Mouse (Mus musculus): ENCODE measurements around the gene Zfp37.
"Not testable (repeated sequence)": the region's sequence is repeated elsewhere in the genome, so short reads cannot be mapped to it uniquely, and the experiment has no call there.

Gene Zfp37

DNA sequence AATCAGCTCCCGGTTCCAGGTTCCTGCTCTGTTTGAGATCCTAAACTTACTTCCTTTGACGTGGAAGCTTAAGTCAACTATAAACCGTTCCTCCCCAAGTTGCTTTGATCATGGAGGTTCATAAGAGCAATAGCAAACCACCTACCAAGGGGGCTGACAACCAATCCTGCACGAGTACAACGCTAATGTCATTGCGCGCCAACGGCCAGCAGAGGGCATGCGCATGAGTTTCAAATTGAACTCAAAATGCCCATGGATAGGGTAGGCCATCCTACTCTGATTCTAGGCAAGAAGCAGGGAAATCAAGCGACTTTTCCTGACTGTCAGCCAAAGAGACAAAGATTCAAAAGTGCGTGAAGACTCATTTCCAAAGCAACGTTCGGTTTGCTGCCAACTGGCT lies at the start of gene Zfp37:
Gene Zfp37, minus strand, starts transcription at position 279 of the 400 bp plus-strand sequence.
- no peak for DNase-seq (ENCODE audit: low read depth, low spot score)

DNA sequence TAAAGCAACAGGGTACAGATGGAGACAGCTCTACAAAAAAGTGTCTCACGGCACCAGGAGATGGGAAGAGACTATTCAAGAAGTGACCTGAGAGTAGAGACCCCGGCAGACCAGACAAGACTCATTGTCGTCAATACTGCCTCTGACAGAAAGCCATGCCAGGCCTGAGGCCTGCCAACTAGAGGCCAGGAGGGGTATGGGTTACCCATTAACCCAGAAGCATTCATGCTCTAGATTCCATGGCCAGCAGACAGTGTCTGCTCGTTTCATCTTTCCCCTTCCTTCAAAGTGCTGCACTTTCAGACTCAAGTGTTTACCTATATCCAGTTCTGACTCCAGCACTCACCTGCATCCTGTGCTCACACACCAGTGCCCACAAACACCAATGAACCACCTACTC lies 47.2 kb upstream of the Zfp37 start:
- DNase-seq (ENCODE audit: low read depth, low spot score): no peak

GRCm38 (mm10) chr4:62277222-62277621 lies 46.4 kb upstream of the Zfp37 start:
- DNase-seq (ENCODE audit: low read depth, low spot score): no peak

GRCm38 (mm10) chr4:62276642-62277041 lies 45.8 kb upstream of the Zfp37 start:
- no peak for DNase-seq (ENCODE audit: low read depth, low spot score)

- DNase-seq (ENCODE audit: low read depth, low spot score): no peak
Measured at GRCm38 (mm10) chr4:62274841-62275536, 44.1 kb upstream of the Zfp37 start.

- DNase-seq (ENCODE audit: low read depth, low spot score): no peak
Measured at GRCm38 (mm10) chr4:62273916-62274315, 43.1 kb upstream of the Zfp37 start.

DNA sequence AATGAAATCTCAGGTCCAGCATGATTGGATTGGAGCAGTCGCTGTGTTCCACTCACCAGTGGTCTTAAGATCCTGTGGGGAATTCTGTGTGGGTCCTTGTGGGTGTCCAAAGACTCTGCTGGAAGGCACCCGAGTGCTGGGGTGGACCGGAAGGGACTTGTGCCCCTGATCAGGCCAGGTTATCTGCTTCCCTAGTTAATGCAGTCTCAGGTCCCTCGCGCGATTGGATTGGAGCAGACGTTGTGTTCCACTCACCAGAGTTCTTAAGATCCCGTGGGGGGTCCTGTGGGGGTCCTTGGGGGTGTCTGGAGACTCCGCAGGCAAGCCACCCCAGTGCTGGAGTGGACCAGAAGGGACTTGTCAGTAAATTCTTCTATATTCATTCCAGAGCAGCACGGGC lies 41.8 kb upstream of the Zfp37 start:
- DNase-seq (ENCODE audit: low read depth, low spot score): no peak

DNA sequence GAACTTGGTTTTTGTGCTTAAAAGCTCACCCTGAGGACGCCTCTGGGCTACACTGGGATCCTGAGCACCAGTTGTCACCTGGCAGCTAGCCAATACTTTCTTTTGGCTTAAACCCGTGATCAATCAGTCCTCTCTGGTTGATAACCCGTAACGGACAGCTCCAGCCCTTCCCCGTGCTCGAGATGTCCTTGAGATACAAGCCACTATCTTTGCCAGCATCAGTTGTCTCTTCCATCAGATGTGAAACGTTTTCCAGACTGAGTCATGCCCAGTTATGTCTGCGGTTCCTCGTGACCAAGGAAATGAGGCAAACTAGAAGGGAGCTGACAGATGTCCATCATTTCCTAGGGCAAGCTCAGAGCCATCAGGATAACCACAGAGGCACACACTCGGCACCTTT lies 36.3 kb upstream of the Zfp37 start:
- no peak for DNase-seq (ENCODE audit: low read depth, low spot score)

DNA sequence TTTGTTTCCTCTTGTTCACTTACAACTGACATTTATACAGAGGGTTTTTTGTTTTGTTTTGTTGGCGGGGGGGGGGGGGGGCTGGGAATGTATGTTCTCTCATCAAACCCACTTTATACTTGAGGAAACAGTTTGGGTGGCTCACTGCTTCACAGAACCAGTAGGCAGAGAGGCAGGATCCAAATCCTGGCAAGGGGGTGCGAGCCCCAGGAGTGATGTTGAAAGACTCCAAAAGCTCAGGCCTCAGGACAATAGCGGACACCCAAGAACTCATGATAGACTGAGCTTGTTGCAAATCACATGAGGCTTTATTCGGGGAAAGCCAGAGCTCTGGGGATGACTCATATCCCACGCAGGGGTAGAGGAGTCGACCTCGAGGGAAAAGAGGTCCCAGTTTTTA lies 35.2 kb upstream of the Zfp37 start:
- DNase-seq (ENCODE audit: low read depth, low spot score): not testable (repeated sequence)

GRCm38 (mm10) chr4:62265154-62265836 lies 34.4 kb upstream of the Zfp37 start:
- no peak for DNase-seq (ENCODE audit: low read depth, low spot score)

GRCm38 (mm10) chr4:62263133-62263844 lies 32.4 kb upstream of the Zfp37 start:
- no peak for DNase-seq (ENCODE audit: low read depth, low spot score)

GRCm38 (mm10) chr4:62262276-62262675 lies 31.4 kb upstream of the Zfp37 start, which contains the start of gene Slc31a2:
Gene Slc31a2 (plus strand): TSS chr4:62262562.
- DNase-seq (ENCODE audit: low read depth, low spot score): no peak

- no peak for DNase-seq (ENCODE audit: low read depth, low spot score)
Measured at GRCm38 (mm10) chr4:62256931-62257330, 26.1 kb upstream of the Zfp37 start.

DNA sequence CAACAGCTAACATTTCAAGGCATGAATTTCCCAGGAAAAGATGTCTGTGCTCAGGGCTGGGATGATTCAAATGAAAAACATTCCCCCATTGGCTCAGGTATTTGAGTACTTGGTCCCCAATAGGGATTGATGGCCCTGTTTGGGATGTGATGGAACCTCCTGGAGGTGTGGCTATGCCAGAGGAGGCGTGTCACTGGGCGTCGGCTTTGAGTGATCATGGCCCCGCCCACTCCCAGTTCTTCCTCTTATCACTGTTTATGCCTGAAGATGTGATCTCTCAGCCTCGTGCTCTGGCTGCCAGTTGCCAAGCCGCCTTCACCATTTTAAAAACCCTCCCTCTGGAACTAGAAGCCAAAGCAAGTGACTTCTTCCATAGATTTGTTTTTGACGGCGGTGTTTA lies 23.7 kb upstream of the Zfp37 start:
- no peak for DNase-seq (ENCODE audit: low read depth, low spot score)

DNA sequence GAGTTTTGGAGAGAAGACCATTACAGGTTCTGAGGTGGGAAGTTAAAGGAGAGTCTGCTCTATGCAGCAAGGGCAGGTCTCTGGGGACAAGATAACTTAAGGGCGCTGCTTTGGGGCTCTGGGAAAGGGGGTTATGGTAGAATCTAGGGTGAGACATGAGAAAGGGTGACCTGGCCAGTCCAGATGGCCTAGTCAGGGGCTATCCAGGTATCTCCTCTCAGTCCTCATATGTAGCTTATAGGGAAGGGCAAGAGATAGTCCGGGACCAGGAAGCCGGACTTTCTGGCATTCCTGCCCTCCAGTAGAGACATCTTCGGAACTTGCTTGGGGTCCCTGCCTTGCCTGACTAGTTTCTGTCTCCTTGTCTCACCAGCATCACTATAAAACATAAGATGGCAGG lies 20.9 kb upstream of the Zfp37 start:
- no peak for DNase-seq (ENCODE audit: low read depth, low spot score)

DNA sequence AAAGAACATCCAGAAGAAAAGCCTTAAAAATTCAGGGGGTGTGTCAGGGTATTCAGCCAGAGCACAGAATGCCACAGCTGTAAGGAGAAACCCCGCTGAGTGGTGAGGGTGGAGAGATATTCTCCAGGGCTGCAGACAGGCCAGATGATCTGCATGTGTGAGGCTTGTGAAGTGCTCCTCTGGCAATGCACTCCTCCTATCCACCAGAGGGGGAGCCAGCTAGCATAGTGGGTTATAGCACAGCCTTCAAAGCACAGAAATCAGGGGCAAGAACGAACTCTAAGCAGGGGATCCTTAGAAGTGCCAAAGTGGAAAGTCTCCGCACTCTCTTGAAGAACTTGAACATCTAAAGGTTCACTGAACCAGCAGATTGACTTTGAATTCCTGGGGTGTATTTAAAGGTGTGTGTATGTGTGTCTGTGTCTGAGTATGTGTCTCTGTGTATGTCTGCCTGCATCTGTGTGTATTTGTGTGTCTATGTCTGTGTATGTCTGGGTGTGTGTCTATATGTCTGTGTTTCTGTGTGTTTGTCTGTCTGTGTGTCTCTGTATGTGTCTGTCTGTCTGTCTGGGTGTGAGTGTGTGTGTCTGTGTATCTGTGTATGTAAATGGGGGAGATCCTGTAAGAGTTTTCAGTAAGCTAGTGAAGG lies 20.2 kb upstream of the Zfp37 start:
- no peak for DNase-seq (ENCODE audit: low read depth, low spot score)

GRCm38 (mm10) chr4:62248328-62248727 lies 17.5 kb upstream of the Zfp37 start:
- DNase-seq (ENCODE audit: low read depth, low spot score): no peak

DNA sequence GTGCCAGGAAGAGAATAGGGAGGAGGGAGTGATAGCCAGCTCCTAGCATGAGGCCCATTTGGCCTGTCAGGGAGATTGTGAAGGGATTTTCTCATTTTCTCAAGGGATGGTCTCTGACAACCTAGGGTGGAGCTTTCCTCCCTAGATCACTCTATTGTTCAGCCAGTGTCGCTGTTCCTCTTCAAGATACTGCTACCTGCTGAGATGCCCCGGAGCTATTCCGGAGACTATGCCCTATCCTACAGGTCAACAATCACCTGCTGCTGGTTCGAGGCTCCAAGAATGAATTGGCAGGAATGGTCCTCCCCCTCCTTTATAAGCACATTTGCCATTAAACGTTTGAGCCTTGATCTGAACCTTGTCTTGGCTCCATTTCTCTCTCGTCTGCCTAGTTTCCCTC lies 9.7 kb upstream of the Zfp37 start:
- no peak for DNase-seq (ENCODE audit: low read depth, low spot score)

DNA sequence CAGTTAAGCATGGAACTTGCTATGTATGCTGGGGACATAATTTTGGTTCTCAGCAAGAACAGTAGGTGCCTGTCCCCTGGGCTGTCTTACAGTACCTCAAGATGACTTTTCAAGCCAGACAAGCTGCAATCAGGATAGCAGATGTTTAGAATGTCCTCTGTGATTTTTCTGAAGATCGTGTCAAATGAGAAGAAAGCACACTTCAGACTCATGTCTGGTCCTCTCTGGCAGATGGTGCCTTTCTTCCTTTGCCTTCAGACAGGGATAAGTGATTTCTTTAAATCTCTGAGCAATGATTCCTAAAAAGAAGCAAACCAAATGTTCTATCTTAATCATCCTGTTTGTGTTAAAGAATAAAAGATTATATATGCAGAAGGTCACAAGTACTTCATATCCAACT lies 694 bp downstream of the Zfp37 start:
- no peak for DNase-seq (ENCODE audit: low read depth, low spot score)

DNA sequence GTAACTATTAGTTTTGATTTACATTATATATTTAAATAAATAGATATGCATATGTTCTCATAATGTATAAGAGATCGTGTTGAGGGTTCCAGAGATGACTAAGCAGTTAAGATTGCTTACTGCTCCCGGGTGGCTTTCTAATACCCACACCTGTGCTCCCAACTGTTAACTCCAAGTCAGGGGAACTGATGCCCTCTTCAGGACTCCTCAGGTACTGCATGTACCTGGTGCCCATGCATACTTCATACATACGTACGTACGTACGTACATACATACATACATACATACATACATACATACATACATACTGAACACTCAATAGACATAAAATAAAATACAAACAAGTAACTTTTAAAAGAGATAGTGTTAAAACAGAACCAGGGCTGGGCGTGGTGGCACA lies 1.4 kb downstream of the Zfp37 start:
- no peak for DNase-seq (ENCODE audit: low read depth, low spot score)

DNA sequence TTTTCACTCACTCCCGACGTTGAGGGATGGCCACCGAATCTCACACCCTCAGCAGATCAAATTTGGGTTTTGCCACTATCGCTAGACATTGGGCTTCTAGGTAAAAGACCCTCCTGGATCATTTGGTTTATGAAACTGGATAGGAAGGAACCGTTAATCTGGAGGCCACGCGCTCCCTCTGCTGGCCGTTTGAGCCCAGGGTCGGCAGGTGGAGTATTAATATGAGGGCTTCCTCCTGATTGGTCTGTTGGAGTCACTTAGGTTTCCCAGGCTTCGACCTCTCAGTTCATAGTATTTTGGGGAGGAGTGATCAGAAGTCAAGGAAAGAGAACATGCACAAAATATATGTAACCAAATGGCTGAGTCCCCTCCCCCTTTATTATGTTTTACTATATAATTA lies 2.5 kb downstream of the Zfp37 start:
- DNase-seq (ENCODE audit: low read depth, low spot score): no peak

DNA sequence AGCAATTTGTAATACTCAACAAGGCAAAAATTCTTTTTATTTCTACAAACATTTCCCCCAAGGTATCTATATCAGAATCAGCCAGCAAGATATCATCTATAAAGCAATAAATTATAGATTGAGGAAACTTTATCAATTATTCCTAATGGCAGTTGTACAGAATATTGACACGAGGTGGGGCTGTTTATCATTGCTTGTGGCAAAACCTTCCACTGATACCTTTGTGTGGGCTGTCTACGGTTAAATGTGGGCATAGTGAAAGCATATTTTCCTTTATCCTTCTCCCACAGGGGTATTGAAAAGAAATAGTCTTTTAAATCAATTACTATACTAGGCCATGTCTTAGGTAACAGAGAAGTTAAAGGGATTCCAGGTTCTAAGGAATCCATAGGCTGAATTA lies 17.4 kb downstream of the Zfp37 start:
- no peak for DNase-seq (ENCODE audit: low read depth, low spot score)

Data from retina, adult 2 months (tissue).